Mouse (Mus musculus) heart, adult 8-10 months (tissue): ENCODE data around the gene Timm10. TPM values are rescaled to one million over a fixed set of nuclear protein-coding genes. Genes with fewer than 3 reads are reported as not detected.

Source experiments
- DNase-seq: peaks from one replicate; pipeline ENCODE4 v3.0.0; 2022; ENCODE audit warnings: low spot score
- total RNA-seq, 4 experiments: library from RNA; stranded (reverse); gene quantifications; 2 replicates each; pipeline ENCODE4 v1.2.4; 2022

The Timm10 gene
- total RNA-seq, 4 experiments from 2014 or later = 119 to 134 (median 122) TPM

- DNase-seq = peak; percentile 53
Measured at GRCm38 (mm10) chr2:84819861-84820260, 6.9 kb upstream of the Timm10 start.

DNA sequence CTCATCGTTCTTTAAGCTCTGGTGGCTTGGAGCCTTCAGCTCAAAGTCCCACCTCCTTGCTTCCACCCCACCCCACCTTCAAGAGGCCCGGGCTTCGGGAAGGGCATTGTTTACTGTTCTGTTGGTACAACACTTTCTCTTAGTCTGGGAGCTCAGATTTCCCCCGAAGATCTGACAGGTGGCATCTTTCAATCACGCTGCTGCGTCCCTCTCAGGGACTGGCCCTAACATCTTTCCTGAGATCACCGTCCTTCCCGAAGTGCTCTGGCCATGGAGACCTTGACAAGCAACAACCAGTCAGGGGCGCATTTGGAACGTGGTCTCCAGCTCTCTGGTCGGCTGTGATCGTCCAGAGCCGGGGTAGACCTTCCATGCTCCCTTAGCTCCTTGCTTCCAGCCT, 4.2 kb upstream of the Timm10 start, which contains the start of gene Smtnl1:
Gene Smtnl1 (minus strand): TSS at position 101 of the 400 bp plus-strand sequence.
- DNase-seq = no peak

DNA sequence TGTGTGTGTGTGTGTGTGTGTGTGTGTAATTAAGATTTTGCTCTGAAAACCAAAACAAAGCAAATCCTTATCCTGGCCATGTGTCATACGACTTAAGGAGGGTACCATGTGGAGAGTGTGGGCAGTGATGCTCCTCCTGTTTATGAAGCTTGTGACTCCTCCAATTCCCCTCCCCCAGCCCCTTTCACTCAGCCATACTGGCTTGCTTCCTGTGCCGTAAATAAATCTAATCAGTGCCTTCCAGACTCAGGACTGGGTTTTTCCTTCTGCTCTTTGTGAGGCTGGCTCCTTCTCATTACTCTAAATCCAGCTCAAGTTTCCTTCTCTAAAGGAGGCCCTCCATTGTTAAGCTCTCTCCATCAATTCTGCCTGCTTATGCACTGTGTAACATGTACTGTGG, 3.6 kb upstream of the Timm10 start:
- DNase-seq = no peak

DNA sequence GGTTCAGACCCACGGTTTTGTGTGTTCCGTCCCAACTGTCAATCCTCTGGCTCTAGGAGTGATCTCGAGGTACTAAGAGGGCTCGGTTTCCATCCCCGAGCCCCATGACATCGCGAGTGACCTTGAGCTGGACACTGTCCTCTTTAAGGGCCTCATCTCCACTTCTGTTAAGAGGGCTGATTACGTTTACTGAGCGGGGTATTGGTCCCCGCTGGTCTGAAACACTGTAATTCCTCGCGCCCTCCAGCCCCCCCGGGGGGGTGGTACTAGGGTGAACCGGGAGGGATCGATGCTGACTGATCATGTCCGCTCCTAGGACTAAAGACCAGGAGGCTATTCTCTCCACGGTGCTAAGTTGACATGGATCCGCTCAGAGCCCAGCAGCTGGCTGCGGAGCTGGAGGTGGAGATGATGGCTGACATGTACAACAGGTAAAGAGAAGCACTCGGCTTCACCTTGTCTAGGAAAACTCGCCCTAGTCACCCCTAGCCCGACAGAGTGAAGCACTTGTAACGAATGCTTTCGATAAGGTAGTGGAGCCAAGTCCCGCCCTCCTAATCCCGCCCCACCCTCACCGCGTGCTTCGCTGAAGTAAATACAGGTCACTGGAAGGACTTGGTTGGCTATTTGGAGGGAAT, 605 bp downstream of the Timm10 start:
- DNase-seq = no peak

DNA sequence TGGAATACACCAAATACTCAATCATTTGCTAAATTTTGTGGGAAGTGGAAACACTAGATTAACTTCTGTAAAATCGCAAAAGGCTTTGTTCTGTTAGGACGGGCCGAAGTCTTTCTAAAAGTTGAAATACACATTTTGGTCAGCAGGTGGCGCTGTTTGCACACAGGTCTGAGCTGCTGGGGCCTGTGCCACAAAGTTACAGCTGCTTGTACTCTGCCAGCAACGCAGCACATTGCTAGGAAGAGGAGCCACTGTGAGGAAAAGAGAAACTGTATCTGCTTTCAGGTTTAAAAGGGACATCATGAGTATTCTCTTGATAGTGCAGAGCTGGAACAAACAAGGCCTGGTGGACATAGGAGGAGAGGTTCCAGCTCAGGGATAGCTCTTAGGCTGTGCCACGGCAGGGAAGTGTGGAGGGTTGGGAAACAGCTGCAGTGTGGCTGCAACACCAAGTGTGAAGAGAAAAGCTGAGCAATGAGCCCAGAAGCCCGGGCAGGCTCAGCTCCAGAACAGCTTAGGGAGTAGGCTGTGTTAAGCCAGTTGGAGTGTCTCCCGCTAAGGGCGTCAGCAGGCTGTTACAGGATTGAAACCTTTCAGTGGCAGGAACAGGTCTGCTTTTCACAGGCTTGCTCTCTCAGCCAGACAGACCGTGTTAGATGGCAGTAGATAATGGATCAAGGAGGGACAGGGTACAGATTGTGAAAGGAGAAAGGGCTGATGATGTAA, 5.0 kb downstream of the Timm10 start:
- peak; percentile 92 for DNase-seq

- no peak for DNase-seq
Measured at GRCm38 (mm10) chr2:84837107-84837506, 10.3 kb downstream of the Timm10 start.

- no peak for DNase-seq
Measured at GRCm38 (mm10) chr2:84837817-84838592, 11.2 kb downstream of the Timm10 start.

GRCm38 (mm10) chr2:84838593-84838949, 11.8 kb downstream of the Timm10 start, which contains the start of gene Slc43a1:
TSS of gene Slc43a1 (plus strand) at chr2:84838850.
- no peak for DNase-seq

- no peak for DNase-seq
Measured at GRCm38 (mm10) chr2:84838993-84839980, 12.5 kb downstream of the Timm10 start.

- DNase-seq = peak; percentile 41
Measured at GRCm38 (mm10) chr2:84840016-84840747, 13.4 kb downstream of the Timm10 start.

DNA sequence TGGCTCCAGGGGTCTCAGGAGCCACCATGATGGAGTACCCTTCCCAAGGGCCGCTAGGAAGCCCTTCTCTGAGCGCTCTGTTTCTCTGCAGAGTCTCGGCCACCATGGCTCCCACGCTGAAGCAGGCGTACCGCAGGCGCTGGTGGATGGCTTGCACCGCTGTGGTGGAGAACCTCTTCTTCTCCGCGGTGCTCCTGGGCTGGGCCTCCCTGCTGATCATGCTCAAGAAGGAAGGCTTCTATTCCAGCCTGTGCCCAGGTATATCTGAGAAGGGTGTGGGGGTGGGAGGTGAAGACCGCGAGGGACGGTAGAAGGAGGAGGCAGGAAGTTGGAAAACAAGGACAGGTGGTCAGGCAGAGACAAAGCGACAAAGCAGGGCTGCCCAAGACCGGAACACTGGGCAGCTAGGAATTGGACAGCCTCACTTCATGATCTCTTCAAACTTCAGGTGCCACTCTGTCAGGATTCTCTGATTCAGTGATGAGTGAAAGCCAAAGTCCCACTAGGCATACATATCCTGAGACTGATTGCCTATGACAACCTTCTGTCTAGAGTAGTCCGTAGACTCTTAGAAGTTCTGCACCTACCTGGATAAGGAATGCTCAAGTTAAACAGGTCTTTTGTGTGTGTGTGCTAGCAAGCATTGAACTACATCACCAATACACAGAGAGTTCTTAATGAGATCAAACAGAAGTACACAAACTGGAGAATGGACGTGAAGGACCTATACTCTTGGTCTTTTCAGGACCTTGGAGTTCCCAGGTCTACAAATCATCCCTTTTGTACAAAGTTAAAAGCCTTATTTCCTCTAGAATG, 14.2 kb downstream of the Timm10 start:
- no peak for DNase-seq

- no peak for DNase-seq
Measured at GRCm38 (mm10) chr2:84841905-84842304, 15.1 kb downstream of the Timm10 start.

DNA sequence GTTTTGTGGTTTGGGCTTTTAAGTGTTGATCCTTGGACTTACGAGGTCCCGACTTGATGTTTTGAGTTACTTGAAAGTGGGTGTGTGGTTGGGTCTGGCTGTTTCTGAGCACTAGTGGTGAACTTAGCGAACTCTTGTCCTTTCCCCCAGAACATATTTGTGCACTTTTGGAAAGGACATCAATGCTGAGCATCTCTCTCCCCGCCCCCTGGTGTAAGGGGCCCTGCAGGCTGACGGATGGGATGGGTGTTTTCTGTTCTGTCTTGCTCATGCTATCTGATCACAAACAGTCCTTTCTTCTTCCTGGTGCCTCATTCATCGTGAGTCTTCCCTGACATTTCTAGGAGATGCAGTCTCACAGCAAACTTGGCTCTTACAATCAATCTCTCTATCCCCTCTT, 16.9 kb downstream of the Timm10 start:
- DNase-seq = no peak

- no peak for DNase-seq
Measured at GRCm38 (mm10) chr2:84845226-84845625, 18.4 kb downstream of the Timm10 start.

DNA sequence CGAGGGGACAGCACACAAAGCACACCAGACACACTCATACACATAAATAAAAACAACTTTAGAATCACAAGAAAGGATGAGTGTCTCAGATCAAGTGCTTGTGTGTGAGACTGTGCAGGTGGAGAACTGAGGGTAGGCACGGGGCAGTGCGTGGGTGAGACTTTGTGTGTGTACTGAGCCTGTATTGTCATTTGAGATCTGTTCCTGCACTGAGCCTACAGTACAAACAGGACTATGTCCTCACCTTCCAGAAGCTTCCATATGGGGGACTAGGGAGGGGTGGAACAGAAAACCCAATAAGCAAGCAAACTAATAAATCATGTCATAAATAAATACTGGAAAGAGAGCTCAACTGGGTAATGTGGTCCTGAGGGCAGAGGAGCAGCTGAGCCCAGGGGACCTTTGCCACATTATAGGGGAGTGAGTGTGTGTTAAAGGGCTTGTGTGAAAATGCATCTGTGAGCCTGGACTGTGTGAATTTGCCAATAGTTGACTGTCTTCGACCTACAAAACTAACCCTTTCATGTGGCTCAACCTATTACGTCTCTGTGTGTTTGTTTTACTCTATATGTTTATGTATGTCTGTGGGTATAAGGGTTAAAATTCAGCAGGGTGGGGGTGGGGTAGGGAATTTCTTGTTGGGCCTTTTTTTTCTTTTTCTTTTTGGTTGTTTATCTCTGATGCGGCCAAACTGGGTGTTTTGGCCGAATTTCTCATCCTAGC, 23.8 kb downstream of the Timm10 start:
- DNase-seq = no peak

- DNase-seq = peak; percentile 72
Measured at GRCm38 (mm10) chr2:84851130-84852040, 24.6 kb downstream of the Timm10 start.

DNA sequence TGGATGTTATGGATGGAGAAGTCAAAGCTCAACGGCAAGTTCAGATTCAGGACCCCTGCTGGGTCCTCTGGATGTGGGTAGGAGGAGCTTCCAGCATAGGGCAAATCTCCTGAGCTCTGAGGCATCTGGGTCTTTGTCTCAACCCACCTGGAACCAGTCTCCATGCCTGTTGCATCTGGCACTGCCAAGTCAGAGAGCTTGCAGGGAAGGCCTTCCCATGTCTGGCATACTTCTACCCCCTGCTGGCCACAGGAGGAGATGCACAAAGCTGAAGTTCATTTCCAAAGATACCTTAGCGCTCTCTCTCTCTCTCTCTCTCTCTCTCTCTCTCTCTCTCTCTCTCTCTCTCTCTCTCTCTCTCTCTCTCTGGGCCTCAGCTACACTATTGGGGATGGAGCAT, 28.9 kb downstream of the Timm10 start:
- DNase-seq = peak; percentile 41

- DNase-seq = no peak
Measured at GRCm38 (mm10) chr2:84858551-84858950, 31.8 kb downstream of the Timm10 start.
